Mouse (Mus musculus) cerebellum, adult 18-20 months (tissue): Measurements from ENCODE around the gene Ap4b1.
A peak's percentile ranks its signal among the peaks of the same experiment; 100 is the strongest.
"Not testable (repeated sequence)": the region's sequence is repeated elsewhere in the genome, so short reads cannot be mapped to it uniquely, and the experiment has no call there.

Experiments used
- DNase-seq, 2 experiments: peaks; one replicate each; pipeline ENCODE4 v3.0.0; 2021

Gene Ap4b1

DNA sequence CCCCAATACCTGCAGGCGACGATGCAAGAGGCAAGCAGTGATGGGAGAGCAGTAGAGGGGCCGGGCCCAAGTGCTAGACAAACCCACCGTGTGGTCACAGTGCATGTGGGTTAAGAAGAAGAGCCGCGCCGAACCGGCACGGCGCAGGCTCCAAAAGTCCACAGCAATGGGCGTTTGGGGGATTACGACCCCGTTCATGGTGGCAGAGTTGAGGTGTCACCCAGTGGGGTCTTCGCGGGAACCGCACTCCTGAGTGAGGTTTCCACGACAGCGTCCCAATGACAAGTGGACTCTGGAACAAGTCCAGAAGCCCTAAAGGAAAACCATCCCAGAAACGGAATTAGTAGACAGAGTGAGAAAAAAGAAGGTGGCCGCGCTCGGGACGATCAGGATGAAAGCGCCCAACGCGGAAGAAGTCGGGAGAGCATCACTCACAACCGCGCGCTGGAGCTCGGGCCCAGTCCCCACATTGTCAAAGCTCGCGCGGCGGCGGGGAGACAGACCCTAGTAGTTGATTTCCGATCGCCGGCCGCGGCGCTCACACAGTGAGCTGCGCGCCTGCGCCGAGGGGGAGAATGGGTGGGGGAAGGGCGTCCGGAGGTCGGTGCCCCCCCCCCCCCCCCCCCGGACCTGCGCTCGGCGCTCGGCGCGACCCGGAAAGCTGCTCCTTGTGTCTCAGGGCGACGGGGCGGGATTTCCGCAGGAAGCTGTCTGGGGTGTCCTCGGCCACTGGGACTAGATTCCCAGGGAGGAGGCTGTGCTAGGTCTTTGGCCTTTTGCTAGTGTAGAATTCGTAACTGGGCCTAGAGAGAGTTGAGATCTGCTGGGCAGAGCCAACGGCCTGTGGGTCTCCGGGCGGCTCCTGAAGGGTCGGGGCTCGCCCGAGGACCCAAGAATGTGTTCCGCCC, at the start of gene Ap4b1, which contains the start of the genes Dclre1b and Gm43064:
Gene Ap4b1, plus strand, starts transcription at position 630 of the 908 bp plus-strand sequence.
Gene Dclre1b, minus strand, starts transcription at position 554 of the 908 bp plus-strand sequence.
Gene Gm43064, plus strand, starts transcription at position 683 of the 908 bp plus-strand sequence.
- DNase-seq: peak; percentile 92 to 94

DNA sequence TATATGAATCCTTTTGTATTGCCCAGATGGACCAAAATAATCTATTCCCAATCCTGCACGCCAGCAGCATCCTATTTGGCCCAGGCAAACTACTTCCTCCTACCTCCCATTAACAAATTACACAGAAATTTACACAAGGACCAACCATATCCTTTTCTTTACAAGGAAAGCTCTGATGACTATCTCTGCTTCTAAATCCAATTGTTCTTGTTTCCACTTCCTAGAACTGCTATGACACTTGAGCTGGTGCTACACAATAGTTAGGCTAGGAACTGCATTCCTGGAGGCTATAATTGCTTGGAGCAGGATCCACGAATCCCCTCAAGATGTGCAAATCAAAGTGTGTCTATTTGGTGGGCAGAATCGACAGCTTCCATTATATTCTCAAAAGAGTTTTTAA, 42.5 kb upstream of the Ap4b1 start:
- no peak for DNase-seq

DNA sequence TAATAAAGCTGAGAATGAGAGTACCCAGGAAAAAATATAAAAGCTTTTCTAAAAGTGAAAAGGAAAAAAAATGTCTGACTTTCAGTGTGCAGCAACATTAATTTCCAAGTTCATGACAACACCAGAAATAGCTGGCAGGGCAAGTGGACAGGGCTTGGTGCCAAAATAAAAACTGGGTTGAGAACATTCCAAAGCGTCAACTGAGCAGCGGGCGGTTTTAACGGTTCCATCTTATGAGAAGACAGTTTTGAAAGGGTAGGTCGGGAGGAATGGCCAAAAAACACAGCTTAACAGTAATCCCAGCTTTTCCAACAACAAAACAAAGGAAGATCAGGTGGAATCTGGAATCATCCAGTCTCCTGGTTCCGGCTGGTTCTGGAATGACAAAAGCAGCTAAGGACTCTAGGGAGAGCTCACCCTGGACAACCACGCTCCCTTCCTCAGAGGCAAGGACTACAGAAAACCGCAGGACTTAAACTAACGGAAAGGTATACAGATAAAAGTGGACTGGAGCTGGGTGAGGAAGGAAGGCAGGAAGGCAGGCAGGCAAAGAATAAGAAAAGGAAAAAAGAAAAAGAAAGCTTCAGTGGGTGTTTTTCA, 37.7 kb upstream of the Ap4b1 start:
- peak; percentile 84 to 87 for DNase-seq

DNA sequence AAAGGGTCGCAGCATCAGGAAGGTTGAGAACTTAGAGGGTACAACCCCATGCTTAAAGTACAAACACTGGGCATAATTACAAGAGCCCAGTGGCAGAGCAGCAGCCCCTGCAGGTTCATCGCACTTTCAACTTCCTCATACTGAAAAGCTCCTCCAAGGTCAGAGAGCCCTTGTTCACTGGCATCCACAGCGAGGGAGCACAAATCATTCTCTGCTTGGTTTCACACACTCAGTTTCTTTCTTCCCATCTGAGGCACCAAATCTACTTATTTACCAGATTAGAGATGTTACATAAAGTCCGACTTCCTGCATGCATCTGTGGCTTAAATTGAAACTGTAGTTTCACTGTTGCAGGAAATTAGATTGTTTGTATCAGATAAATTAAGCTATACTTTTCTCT, 36.5 kb upstream of the Ap4b1 start:
- DNase-seq: no peak

DNA sequence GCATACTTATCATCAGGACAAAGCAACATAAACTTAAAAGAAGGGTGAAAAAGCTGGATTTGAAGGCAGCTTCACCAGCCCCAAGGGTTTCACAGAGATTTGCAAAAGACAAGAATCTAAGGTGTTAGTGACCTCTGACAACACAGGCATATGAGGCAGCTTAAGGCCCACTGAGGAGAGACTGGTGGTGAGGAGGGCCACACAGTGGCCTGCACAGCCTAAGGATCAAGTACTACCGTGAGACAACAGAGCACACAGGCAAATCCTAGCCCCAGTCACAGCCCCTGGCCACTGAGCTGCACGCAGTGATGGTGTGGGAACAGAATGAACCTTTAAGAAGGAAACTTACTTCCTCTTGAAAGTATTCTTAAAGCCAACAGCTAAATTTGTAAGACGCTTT, 35.8 kb upstream of the Ap4b1 start:
- DNase-seq: no peak

DNA sequence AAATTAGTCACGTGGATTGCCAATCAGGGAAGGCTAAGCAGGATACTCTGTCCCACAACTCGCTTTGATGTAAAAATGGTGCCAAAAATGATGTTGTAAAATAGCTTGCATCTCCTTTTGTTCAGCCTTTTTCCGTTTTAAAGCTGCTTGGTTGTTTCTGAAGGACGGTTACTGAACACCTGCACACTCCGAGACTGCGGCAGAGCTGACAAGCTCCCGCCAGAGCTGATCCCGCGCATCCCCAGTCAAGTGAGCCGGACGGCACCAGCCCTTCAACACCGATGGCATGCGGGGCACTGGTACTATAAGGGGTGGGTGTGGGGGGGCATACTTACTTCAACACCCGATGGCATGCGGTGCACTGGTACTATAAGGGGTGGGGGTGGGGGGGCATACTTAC, 35.3 kb upstream of the Ap4b1 start:
- DNase-seq: no peak

DNA sequence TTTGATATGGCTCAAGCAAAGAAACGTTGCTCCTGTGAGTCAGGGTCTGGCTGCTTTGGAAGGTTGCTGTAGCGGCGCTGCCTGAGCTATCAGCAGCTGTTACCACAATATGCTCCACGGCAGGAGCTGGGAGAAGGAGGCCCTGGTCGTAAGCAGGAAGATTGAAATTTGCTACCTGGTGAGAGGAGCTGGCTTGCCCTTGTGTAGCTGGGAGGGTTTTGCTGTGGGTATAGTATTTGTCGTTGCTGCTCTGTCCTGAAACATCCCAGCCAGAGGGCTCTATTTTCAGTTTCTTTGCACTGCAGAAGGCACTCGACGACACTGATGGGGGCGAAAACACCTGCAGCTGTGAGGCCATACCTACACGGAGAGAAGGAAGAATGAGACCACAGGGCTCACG, 31.4 kb upstream of the Ap4b1 start:
- DNase-seq: peak; percentile 69 to 81

DNA sequence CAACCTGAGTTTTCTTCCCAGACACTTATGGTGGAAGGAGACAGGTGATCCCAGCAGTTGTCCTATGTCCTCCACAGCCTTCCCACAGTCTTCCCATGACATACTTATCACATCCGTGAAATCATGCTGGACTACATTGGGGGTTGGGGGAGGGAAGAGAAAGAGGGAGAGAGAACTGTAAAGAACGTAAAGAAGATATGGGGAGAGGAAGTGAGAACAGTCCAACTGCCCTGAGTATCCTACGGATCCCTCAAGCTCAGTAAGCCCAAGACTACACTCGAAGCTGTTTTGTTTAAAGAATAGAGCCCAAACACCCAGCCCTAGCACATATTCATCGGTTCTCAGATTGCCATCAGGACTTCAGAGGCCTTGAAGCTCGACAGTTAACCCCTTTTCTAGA, 30.7 kb upstream of the Ap4b1 start:
- DNase-seq: no peak

DNA sequence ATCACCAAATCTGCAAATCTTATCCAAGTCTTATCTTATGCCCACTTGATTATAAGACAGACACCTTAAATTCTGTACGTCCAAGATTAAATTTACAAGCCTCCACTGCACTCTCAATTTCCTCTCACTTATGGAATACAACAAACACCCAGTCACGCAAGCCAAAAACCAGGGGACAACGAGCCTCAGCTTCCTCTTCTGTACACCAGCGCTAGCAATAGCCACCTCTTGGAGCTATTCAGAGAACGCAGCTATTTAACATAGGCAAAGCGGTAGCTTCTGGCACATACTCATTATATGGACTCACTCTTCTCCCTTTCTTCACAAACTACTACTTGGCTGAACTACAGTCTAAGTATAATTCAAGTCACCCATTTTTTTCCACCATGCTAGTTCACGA, 30.1 kb upstream of the Ap4b1 start:
- no peak for DNase-seq

DNA sequence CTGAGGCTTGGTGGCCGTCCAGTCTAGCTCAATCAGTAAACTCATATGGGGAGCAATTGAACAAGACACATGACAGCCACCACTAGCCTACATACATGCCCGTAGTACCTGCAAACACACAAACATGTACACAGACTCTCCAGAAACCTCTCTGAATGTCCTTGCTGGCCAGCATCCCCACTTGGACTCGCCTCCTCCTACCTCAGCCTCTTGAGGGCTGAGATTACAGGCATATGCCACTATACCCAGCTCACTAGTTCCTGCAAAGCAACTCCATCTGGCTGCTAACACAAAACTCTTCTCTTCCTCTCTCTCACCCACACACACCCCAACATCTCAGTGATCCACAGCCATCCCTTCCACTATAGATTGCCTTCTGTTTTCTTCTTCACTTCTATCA, 29.0 kb upstream of the Ap4b1 start:
- DNase-seq: peak in 1 of 2 experiments; percentile 47

DNA sequence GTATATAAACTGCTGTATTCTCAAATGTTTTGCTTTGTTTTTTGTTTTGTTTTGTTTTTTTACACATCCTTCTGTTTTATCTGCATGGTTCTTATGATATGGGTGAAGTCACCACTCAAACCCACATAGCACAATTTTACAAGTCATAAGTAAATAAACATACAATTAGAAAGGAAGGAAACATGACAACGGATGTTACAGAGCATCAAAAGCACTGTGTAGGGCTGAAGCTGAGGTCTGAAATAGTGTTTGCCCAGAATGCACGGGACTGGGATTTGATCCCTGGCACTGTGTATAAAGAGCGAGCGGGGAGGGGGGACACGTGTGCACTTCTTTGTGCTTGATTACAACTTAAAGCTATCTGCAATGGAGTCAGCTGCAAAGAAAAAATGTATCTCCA, 28.5 kb upstream of the Ap4b1 start:
- DNase-seq: no peak

DNA sequence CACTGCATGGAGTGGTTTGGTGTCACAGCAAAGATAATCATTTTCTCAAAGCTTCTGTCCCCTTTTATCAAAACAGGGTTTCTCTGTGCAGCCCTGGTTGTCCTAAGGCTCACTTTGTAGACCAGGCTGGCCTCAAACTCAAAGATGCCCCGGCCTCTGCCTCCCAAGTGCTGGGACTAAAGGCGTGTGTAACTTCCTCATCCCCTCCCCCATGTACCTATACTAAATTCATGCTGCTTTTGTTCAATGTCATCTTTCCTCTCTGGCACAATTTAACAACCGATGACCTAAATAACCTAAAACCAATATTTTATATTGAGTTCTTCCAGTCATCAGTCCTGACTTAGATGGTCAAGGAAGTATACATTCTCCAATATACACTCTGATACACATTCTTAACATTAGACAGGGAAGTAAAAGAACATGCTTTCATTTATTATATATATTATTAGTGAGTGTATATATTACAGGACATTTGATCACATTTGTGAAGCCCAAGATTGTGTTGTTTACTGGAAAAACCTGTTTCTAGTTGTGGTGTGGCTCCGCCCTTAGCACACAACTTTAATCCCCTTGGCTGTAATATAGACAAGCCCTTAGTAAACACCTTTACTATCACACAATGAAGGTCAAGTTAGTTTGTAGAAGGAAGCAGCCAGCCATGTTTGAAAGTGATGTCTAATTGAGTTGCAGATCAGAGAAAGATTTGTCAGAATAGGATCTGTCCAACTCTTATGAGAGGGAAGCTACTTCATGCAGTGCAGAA, 26.3 kb upstream of the Ap4b1 start:
- no peak for DNase-seq

DNA sequence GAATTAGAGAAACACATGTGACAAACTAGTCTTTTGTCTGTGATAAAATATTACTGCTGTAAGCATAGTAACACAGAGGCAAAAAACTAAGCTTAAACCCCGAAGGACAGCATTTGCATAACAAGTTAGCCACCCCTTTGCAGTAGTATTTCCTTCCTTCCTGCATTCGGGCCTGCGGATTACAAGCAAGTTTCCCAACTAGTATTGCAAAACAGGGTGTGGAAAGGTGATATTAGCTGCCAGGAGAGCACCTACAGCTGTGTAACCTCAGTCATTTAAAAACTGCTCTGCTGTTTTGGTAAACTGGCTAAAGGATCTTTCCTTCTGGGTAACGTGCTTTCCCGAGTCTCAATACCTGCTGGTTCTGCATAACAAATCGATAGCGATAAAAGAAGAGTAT, 22.1 kb upstream of the Ap4b1 start:
- no peak for DNase-seq

DNA sequence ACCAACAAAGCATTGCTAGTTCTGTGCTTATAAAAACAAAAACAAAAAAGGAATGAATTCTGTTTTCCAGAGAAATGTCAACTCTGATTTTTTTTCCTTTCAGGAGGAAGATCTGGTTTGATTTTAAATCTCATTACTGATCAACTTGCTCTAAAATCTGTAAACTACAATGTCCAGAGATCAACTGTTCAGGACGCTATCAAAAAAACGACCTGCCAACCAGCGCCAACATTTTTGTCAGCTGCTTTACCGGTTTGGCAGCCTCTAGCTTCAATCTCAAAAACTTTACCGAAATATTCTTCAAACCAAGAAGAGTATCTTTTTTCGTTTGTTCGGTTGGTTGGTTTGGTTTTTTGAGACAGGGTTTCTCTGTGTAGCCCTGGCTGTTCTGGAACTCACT, 20.2 kb upstream of the Ap4b1 start:
- no peak for DNase-seq

DNA sequence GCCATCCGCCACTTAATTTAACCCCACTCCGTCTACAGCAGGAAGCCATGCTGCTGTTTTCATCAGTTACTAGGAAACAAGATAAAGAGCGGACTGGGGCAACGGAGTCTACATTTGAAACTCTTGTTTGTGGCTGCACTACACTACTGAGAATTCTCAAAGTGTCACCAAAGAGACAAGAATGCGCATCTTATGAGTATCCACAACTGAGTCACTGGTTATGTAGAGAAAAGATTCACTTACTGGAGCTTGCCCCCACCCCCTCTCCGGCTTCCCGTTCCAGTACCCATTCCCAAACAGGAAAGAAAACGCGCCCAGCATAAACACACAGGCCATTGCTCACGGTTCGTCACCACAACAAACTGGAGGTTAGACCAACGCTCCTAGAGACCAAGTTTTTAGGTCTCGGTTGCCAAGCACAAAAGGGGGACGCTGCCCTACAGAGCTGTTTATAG, 19.4 kb upstream of the Ap4b1 start:
- peak in 1 of 2 experiments; percentile 34 for DNase-seq

DNA sequence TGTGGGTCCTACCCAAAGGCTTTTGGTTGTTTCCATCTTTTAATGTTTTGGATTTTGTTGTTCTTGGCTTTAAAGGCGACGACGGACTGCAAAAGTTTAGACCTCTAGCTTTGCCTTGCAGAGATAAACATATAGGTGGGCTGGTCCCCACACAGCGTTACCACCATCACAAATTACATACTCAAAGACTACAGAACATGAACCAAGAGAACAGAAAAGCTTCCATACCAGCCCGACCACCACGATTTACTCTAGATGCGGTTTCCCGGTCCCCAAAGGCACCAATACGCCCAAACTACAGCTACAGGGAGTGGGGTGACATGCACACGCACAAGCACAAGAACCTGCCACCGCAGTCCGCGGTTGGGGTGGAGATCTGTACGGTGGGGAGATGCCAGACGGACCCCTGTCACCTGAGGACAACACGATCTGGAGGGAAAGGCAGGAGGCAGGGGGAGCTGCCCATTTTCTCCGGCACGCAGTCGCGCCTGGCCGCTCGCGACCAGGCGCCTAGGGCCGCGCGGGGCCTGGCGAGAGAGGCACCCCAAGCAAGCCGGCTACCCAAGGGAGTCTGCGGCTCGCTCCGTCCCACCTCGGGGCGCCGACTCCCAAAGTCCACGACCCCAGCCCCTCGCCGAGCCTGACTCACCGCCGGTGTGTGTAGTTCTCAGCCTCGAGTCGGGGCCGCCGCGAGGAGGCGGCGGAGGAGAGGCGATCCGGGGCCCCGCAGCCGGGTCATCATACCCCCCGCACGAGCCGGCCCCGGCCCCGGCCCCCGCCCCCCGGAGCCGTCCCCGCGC, 18.8 kb upstream of the Ap4b1 start:
- DNase-seq: peak; percentile 41 to 51

DNA sequence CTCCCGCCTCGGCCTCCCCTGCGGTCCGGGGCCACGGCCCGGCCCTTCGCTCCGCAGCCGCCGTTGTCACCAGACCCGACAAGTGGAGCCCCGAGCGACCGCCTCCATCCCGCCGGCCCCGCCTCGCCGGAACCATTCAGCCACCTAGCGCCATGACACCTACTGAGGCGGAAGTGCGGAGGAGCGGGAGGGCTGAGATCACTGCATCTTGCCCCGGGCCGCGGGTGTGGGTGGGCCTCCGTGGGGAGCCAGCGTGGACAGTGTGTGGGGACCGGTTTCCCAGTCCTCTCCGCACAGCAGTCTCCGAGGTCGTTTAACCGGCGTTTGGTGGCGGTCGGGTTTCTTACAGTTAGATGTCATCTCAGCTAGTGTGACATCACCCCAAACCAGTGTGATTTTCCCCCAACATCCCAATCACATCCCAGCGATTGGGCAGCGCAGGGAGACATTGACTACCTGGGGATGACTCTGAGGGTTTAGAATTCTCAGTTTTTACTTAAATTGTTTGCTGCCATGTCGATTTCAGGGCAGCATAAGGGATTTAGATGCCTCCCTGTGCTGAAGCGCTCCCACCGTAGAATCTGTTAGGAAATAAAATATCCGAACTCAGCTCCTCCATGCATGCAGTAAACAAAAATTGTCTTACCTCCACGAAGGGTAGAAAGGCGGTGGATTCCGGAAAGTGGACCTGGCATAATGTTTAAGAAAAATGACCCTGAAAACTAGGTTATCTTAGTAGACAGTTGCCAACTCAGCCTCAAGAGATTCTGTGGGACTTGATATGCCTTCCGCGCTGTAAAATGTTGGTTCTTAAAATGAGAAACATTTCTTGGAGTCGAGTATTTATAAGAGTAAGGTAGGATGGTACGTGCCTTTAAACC, 17.9 kb upstream of the Ap4b1 start, which contains the start of gene Hipk1:
Gene Hipk1, minus strand, starts transcription at position 334 of the 881 bp plus-strand sequence.
- peak; percentile 96 to 97 for DNase-seq

DNA sequence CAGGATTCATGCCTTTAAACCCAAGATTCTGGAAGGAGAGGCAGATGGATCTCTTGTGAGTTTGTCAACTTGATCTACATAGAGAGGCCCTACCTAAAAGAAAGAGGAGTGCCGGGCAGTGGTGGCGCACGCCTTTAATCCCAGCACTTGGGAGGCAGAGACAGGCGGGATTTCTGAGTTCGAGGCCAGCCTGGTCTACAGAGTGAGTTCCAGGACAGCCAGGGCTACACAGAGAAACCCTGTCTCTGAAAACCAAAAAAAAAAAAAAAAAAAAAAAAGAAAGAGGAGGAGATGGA, 17.3 kb upstream of the Ap4b1 start:
- not testable (repeated sequence) for DNase-seq

DNA sequence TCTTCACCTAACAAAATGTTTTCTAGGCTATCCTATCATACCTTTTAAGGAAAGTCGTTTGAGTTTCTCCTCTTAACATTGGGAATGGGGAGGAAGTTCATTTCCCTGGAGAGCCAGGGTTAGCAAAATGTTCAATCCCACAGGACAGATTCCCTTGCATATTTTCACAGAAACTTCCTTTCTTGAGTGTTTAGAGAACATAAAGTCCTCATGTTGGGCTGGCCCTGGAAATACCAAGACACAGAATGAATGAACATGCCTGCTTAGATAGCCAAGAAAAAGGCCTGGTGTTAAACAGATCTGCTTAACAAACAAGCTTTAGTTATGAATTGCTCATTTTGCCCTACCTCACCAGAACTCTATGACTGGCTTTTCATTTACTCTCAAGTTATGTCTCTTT, 16.8 kb upstream of the Ap4b1 start:
- DNase-seq: no peak

DNA sequence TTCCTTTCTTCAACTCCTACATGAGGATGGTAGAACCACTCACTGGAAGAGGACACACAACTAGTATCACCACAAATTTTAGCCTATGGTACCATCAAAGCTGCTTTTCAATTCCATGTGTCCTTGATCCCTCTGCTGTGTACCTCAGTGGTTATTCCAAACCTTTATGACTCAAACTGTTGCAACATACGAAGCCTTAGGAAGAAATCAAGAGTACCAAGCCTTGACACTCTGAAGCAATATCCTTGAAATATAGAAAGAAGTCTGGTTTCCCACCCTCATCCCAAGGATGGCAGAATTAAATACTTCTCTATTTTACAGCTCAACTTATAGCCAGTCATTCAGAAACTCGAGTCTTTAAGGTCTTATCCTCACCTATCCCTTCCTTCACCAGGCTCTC, 12.9 kb upstream of the Ap4b1 start:
- DNase-seq: no peak

DNA sequence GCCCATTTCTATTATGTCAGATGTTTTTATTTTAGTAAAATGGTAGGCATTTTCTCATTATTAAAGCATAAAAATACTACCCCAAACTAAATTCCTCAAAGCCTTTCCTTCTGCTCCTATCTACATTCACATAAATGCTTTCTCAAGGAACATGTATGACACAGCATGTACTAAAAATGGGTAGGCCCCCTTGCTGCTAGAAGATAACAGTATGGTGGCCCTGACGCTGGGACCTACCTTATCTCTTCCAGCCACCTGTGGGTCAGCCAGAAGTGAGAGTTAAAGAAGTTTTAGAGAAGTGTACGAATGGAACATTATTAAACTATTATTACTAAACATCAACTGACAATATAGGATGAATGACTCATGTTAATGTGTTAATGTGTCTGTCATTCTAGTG, 9.8 kb upstream of the Ap4b1 start:
- no peak for DNase-seq
